Mouse (Mus musculus): ENCODE results near the gene Vmn2r24. TPM values are rescaled to one million over a fixed set of nuclear protein-coding genes. Genes with fewer than 3 reads are reported as not detected.
"Not testable (repeated sequence)": the region's sequence is repeated elsewhere in the genome, so short reads cannot be mapped to it uniquely, and the experiment has no call there.

The Vmn2r24 gene
- polyA plus RNA-seq (2014; fragmentation: Nextera tagmentation; extraction: Ambion mirVana): not detected in 2 replicates

GRCm38 (mm10) chr6:123778579-123778978, at the start of gene Vmn2r24:
Gene Vmn2r24, plus strand, starts transcription at chr6:123778879.
- WGBS: 84% methylated on average over 1 of the region's 1 CpGs
- Histone ChIP-seq H3K4me3 (replicated peaks; ENCODE audit: low read depth, low read length) (no peak within 1 kb of the TSS), H3K27me3 (ENCODE audit: control insufficient read depth, insufficient read depth, low read length) (no peaks in the 10 kb centered on the region), H3K36me3 (ENCODE audit: control insufficient read depth, insufficient read depth, low read length) (no peaks in the 10 kb centered on the region), H3K27ac (replicated peaks; ENCODE audit: low read depth, low read length) (no peak within 1 kb of the TSS), H3K9me3 (ENCODE audit: control insufficient read depth, low read length) (no peaks in the 10 kb centered on the region), H3K9ac (replicated peaks; ENCODE audit: low read length) (no peak within 1 kb of the TSS), H3K4me2 (ENCODE audit: low read length) (no peak within 1 kb of the TSS), H3K4me1 (ENCODE audit: control insufficient read depth, insufficient read depth, low read length) (no peaks in the 10 kb centered on the region)
- ATAC-seq (ENCODE audit: low FRiP score, low TSS enrichment) (no peak), DNase-seq (no peak)

- Histone ChIP-seq H3K27ac (replicated peaks; ENCODE audit: low read depth, low read length) (no peak overlapping the region), H3K9me3 (ENCODE audit: control insufficient read depth, low read length) (no peaks in the 10 kb centered on the region), H3K27me3 (ENCODE audit: control insufficient read depth, insufficient read depth, low read length) (no peaks in the 10 kb centered on the region), H3K36me3 (ENCODE audit: control insufficient read depth, insufficient read depth, low read length) (no peaks in the 10 kb centered on the region), H3K4me2 (ENCODE audit: low read length) (no peak overlapping the region), H3K9ac (replicated peaks; ENCODE audit: low read length) (no peak overlapping the region), H3K4me1 (ENCODE audit: control insufficient read depth, insufficient read depth, low read length) (no peaks in the 10 kb centered on the region), H3K4me3 (replicated peaks; ENCODE audit: low read depth, low read length) (no peak overlapping the region)
- 90% methylated on average over 3 of the region's 3 CpGs for WGBS
- ATAC-seq (ENCODE audit: low FRiP score, low TSS enrichment) (no peak), DNase-seq (no peak)
Observed at GRCm38 (mm10) chr6:123770031-123770430, 8.6 kb upstream of the Vmn2r24 start.

GRCm38 (mm10) chr6:123784857-123785256, 6.2 kb downstream of the Vmn2r24 start:
- no peaks in the 10 kb centered on the region for H3K27me3 ChIP-seq (ENCODE audit: control insufficient read depth, insufficient read depth, low read length)
- H3K27ac ChIP-seq (replicated peaks; ENCODE audit: low read depth, low read length): no peak overlapping the region
- H3K9me3 ChIP-seq (ENCODE audit: control insufficient read depth, low read length): no peaks in the 10 kb centered on the region
- H3K4me3 ChIP-seq (replicated peaks; ENCODE audit: low read depth, low read length): no peak overlapping the region
- DNase-seq: no peak
- peak; percentile 40; the same call in 1 of the 2 replicates for ATAC-seq (ENCODE audit: low FRiP score, low TSS enrichment)
- 66% methylated on average over 2 of the region's 2 CpGs for WGBS
- no peak overlapping the region for H3K4me2 ChIP-seq (ENCODE audit: low read length)
- H3K4me1 ChIP-seq (ENCODE audit: control insufficient read depth, insufficient read depth, low read length): no peaks in the 10 kb centered on the region
- H3K36me3 ChIP-seq (ENCODE audit: control insufficient read depth, insufficient read depth, low read length): no peaks in the 10 kb centered on the region
- H3K9ac ChIP-seq (replicated peaks; ENCODE audit: low read length): no peak overlapping the region

GRCm38 (mm10) chr6:123793746-123794145, 15.1 kb downstream of the Vmn2r24 start:
- H3K4me3 ChIP-seq (replicated peaks; ENCODE audit: low read depth, low read length): no peak overlapping the region
- H3K27ac ChIP-seq (replicated peaks; ENCODE audit: low read depth, low read length): no peak overlapping the region
- 0 out of 2 replicates have a peak, but pooled peaks have one; percentile 14 for ATAC-seq (ENCODE audit: low FRiP score, low TSS enrichment)
- H3K9ac ChIP-seq (replicated peaks; ENCODE audit: low read length): no peak overlapping the region
- no peak overlapping the region for H3K4me2 ChIP-seq (ENCODE audit: low read length)
- H3K9me3 ChIP-seq (ENCODE audit: control insufficient read depth, low read length): no peaks in the 10 kb centered on the region
- DNase-seq: no peak
- H3K36me3 ChIP-seq (ENCODE audit: control insufficient read depth, insufficient read depth, low read length): no peaks in the 10 kb centered on the region
- WGBS: 38% methylated on average over 9 of the region's 9 CpGs
- H3K4me1 ChIP-seq (ENCODE audit: control insufficient read depth, insufficient read depth, low read length): no peaks in the 10 kb centered on the region
- H3K27me3 ChIP-seq (ENCODE audit: control insufficient read depth, insufficient read depth, low read length): no peaks in the 10 kb centered on the region

- H3K4me1 ChIP-seq (ENCODE audit: control insufficient read depth, insufficient read depth, low read length); ATAC-seq (ENCODE audit: low FRiP score, low TSS enrichment); DNase-seq; H3K36me3 ChIP-seq (ENCODE audit: control insufficient read depth, insufficient read depth, low read length); H3K4me2 ChIP-seq (ENCODE audit: low read length); H3K27me3 ChIP-seq (ENCODE audit: control insufficient read depth, insufficient read depth, low read length); H3K9me3 ChIP-seq (ENCODE audit: control insufficient read depth, low read length); H3K27ac ChIP-seq (replicated peaks; ENCODE audit: low read depth, low read length); H3K4me3 ChIP-seq (replicated peaks; ENCODE audit: low read depth, low read length); H3K9ac ChIP-seq (replicated peaks; ENCODE audit: low read length): not testable (repeated sequence)
Observed at GRCm38 (mm10) chr6:123810291-123810690, 31.6 kb downstream of the Vmn2r24 start.

- Histone ChIP-seq H3K36me3 (ENCODE audit: control insufficient read depth, insufficient read depth, low read length) (no peaks in the 10 kb centered on the region), H3K27me3 (ENCODE audit: control insufficient read depth, insufficient read depth, low read length) (no peaks in the 10 kb centered on the region), H3K9ac (replicated peaks; ENCODE audit: low read length) (no peak overlapping the region), H3K4me1 (ENCODE audit: control insufficient read depth, insufficient read depth, low read length) (no peaks in the 10 kb centered on the region), H3K9me3 (ENCODE audit: control insufficient read depth, low read length) (peaks cover 3% of the 10 kb centered on the region; the same call in 1 of the 2 replicates), H3K27ac (replicated peaks; ENCODE audit: low read depth, low read length) (no peak overlapping the region), H3K4me2 (ENCODE audit: low read length) (no peak overlapping the region), H3K4me3 (replicated peaks; ENCODE audit: low read depth, low read length) (no peak overlapping the region)
- ATAC-seq (ENCODE audit: low FRiP score, low TSS enrichment): no peak
- DNase-seq: no peak
- 87% methylated on average over 8 of the region's 8 CpGs for WGBS
Observed at GRCm38 (mm10) chr6:123819951-123820350, 41.3 kb downstream of the Vmn2r24 start.

GRCm38 (mm10) chr6:123853363-123853762, 74.7 kb downstream of the Vmn2r24 start, which contains the start of gene Vmn2r25:
Gene Vmn2r25, minus strand, starts transcription at chr6:123853463.
- not testable (repeated sequence) for H3K9ac ChIP-seq (replicated peaks; ENCODE audit: low read length)

More at GRCm38 (mm10) chr6:123853363-123853762, 74.7 kb downstream of the Vmn2r24 start, which contains the start of gene Vmn2r25:
- WGBS: 60% methylated on average over 1 of the region's 2 CpGs
- H3K36me3 ChIP-seq (ENCODE audit: control insufficient read depth, insufficient read depth, low read length); ATAC-seq (ENCODE audit: low FRiP score, low TSS enrichment); DNase-seq; H3K4me2 ChIP-seq (ENCODE audit: low read length); H3K27ac ChIP-seq (replicated peaks; ENCODE audit: low read depth, low read length); H3K9me3 ChIP-seq (ENCODE audit: control insufficient read depth, low read length); H3K4me1 ChIP-seq (ENCODE audit: control insufficient read depth, insufficient read depth, low read length); H3K27me3 ChIP-seq (ENCODE audit: control insufficient read depth, insufficient read depth, low read length); H3K4me3 ChIP-seq (replicated peaks; ENCODE audit: low read depth, low read length): not testable (repeated sequence)

Other genes starting within 250 kb of the Vmn2r24 start
- gene Vmn2r21, start 245.5 kb upstream of the Vmn2r24 start, polyA plus RNA-seq (2014; fragmentation: Nextera tagmentation; extraction: Ambion mirVana): not detected in 2 replicates
- not detected in 2 replicates for gene Vmn2r22, start 128.2 kb upstream of the Vmn2r24 start, polyA plus RNA-seq (2014; fragmentation: Nextera tagmentation; extraction: Ambion mirVana)
- not detected in 2 replicates for gene Vmn2r23, start 76.2 kb upstream of the Vmn2r24 start, polyA plus RNA-seq (2014; fragmentation: Nextera tagmentation; extraction: Ambion mirVana)
- gene Vmn2r25, start 74.6 kb downstream of the Vmn2r24 start, polyA plus RNA-seq (2014; fragmentation: Nextera tagmentation; extraction: Ambion mirVana): not detected in 2 replicates
- gene Vmn2r26, start 245.7 kb downstream of the Vmn2r24 start, polyA plus RNA-seq (2014; fragmentation: Nextera tagmentation; extraction: Ambion mirVana): not detected in 2 replicates